16 mouse cellular contexts compared by ENCODE assay signal in the genomic region with DNA sequence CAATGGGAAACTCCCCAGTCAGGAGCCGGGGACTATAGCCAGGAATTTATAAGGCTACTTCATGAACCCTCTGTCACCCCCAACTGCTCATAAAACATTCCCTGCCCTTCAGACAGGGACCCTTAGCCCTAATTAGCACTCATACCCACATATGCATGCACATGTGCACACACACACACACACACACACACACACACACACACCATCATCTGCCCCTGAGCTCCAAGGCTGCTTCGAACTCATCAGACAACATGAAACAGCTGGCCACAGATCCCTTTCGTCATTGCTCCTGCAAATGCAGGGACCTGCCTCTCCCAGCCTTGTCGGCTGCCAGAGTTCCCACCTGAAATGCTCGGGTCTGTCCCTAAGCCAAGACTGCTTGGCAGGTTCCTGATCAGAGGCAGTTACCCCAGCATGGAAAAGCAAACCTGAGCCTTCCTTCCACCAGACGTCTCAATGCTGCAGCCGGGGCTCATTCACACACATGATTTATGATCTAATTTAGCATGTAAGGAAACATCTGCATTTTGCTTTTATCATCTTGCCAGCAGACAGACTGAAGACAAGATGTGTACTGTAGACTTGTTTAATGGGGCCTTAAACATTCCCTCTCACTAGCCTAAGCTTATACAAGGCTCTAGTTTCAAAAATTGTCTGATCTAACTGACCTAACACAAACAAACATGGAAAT. TPM values are rescaled to one million over a fixed set of nuclear protein-coding genes. Genes with fewer than 3 reads are reported as not detected.
A peak's percentile ranks its signal among the peaks of the same experiment; 100 is the strongest.
DNase-seq lines count a peak whose midpoint lies in the region; ATAC-seq and TF ChIP-seq lines count a peak whose summit lies in the region.
"Had no signal": no experiment of that assay in that cellular context is flagged by ENCODE, and none has a peak within 500 bp of the region (broad histone marks: within the 10 kb centered on the region; RNA-seq: fewer than 3 reads in every experiment).

No protein-coding gene starts in this region.

- H3K9me3 ChIP-seq in stomach, embryonic 14.5 days (ENCODE audit: control insufficient read depth, low read depth, low read length): peaks cover 3% of the 10 kb centered on the region; the same call in 1 of the 2 replicates
- H3K9me3 ChIP-seq in stomach, postnatal 0 days (ENCODE audit: control insufficient read depth, low read length): no peaks in the 10 kb centered on the region
- H3K9me3 ChIP-seq in liver, embryonic 12.5 days (replicated peaks): no peaks in the 10 kb centered on the region
- H3K9me3 ChIP-seq: forebrain, embryonic 10.5 days; stomach, embryonic 15.5 days had no signal

- 43% methylated on average over 7 of the region's 7 CpGs for WGBS in kidney, adult 2 months
- WGBS in stomach, embryonic 14.5 days: 19% methylated on average over 7 of the region's 7 CpGs
- WGBS in stomach, postnatal 0 days: 34% methylated on average over 7 of the region's 7 CpGs
- 52% methylated on average over 7 of the region's 7 CpGs for WGBS in liver, embryonic 12.5 days (ENCODE audit: insufficient replicate concordance)

- H3K4me2 ChIP-seq in stomach, embryonic 14.5 days (replicated peaks; ENCODE audit: low read depth, low read length): no peak overlapping the region
- H3K4me2 ChIP-seq in stomach, postnatal 0 days (replicated peaks; ENCODE audit: low read depth): no peak overlapping the region
- H3K4me2 ChIP-seq in liver, embryonic 12.5 days: no peak overlapping the region
- H3K4me2 ChIP-seq: stomach, embryonic 15.5 days had no signal

- no peaks in the 10 kb centered on the region for H3K4me1 ChIP-seq in kidney, adult 2 months (ENCODE audit: control insufficient read depth, insufficient read depth, low read length)
- H3K4me1 ChIP-seq in stomach, embryonic 14.5 days (ENCODE audit: control insufficient read depth, insufficient read depth, low read length): peaks cover 15% of the 10 kb centered on the region; the same call in 1 of the 2 replicates
- H3K4me1 ChIP-seq in stomach, postnatal 0 days (replicated peaks; ENCODE audit: control insufficient read depth, insufficient read depth): no peaks in the 10 kb centered on the region
- H3K4me1 ChIP-seq in liver, embryonic 12.5 days: 0 out of 2 replicates have a peak, but pooled peaks cover 7% of the 10 kb centered on the region
- H3K4me1 ChIP-seq: forebrain, embryonic 10.5 days had no signal

- no peaks in the 10 kb centered on the region for H3K27me3 ChIP-seq in kidney, adult 2 months (replicated peaks; ENCODE audit: control insufficient read depth, insufficient read depth, low read length)
- H3K27me3 ChIP-seq in stomach, embryonic 14.5 days (ENCODE audit: control insufficient read depth, insufficient read depth, low read length): no peaks in the 10 kb centered on the region
- H3K27me3 ChIP-seq in stomach, postnatal 0 days (ENCODE audit: control insufficient read depth, insufficient read depth, low read length): no peaks in the 10 kb centered on the region
- H3K27me3 ChIP-seq in liver, embryonic 12.5 days (replicated peaks): 0 out of 2 replicates have a peak, but pooled peaks cover 2% of the 10 kb centered on the region
- H3K27me3 ChIP-seq: stomach, embryonic 15.5 days had no signal

- no peak overlapping the region for H3K9ac ChIP-seq in stomach, embryonic 14.5 days (replicated peaks; ENCODE audit: low read depth, low read length)
- no peak overlapping the region for H3K9ac ChIP-seq in stomach, postnatal 0 days (ENCODE audit: low read length)
- no peak overlapping the region for H3K9ac ChIP-seq in liver, embryonic 12.5 days
- H3K9ac ChIP-seq: liver, embryonic 14.5 days; stomach, embryonic 15.5 days had no signal

- TF ChIP-seq CTCF in kidney, adult 2 months (conservative IDR thresholded peaks at IDR 0.05; ENCODE audit: insufficient read depth, insufficient read length, low read depth, low read length): no peak
- no peak for TF ChIP-seq CTCF in stomach, postnatal 0 days (IDR thresholded peaks at IDR 0.05; ENCODE audit: low read depth)

- DNase-seq in kidney, adult 2 months: peak; percentile 9
- no peak for DNase-seq in kidney, postnatal 25 days
- no peak for DNase-seq in stomach, postnatal 0 days (ENCODE audit: low spot score)
- peak; percentile 42 to 56 for DNase-seq in kidney, postnatal 4 days
- DNase-seq in thymus, postnatal 10 days (ENCODE audit: low spot score in 2 of 2): no peak
- no peak for DNase-seq in urinary bladder, postnatal 4 days (ENCODE audit: low spot score in 2 of 2)
- DNase-seq: adrenal gland, postnatal 25 days; heart, adult 2 months; heart, postnatal 14 days had no signal

- peak; percentile 37; the same call in 1 of the 2 replicates for ATAC-seq in stomach, embryonic 14.5 days (ENCODE audit: insufficient number of reproducible peaks, insufficient read depth, low FRiP score, low read depth)
- no peak for ATAC-seq in stomach, postnatal 0 days (ENCODE audit: low FRiP score, low TSS enrichment)
- ATAC-seq in liver, embryonic 12.5 days: no peak

- no peak overlapping the region for H3K27ac ChIP-seq in kidney, adult 2 months (ENCODE audit: insufficient read depth, low read depth, low read length)
- no peak overlapping the region for H3K27ac ChIP-seq in stomach, embryonic 14.5 days (ENCODE audit: low read length)
- no peak overlapping the region for H3K27ac ChIP-seq in stomach, postnatal 0 days (replicated peaks)
- H3K27ac ChIP-seq in liver, embryonic 12.5 days: no peak overlapping the region
- H3K27ac ChIP-seq: forebrain, embryonic 10.5 days; heart, adult 2 months; liver, embryonic 14.5 days; stomach, embryonic 15.5 days had no signal

- no peak for TF ChIP-seq POLR2A in kidney, adult 2 months (IDR thresholded peaks at IDR 0.05; ENCODE audit: low read depth, low read length)

- TF ChIP-seq EP300 in stomach, postnatal 0 days (optimal IDR thresholded peaks at IDR 0.05): no peak

- no peaks in the 10 kb centered on the region for H3K36me3 ChIP-seq in kidney, adult 2 months (ENCODE audit: control insufficient read depth, insufficient read depth, low read length)
- H3K36me3 ChIP-seq in stomach, embryonic 14.5 days (ENCODE audit: control insufficient read depth, insufficient read depth, low read length): no peaks in the 10 kb centered on the region
- no peaks in the 10 kb centered on the region for H3K36me3 ChIP-seq in stomach, postnatal 0 days (ENCODE audit: control insufficient read depth, insufficient read depth, low read length)
- H3K36me3 ChIP-seq in liver, embryonic 12.5 days: no peaks in the 10 kb centered on the region
- H3K36me3 ChIP-seq: forebrain, embryonic 10.5 days; stomach, embryonic 15.5 days had no signal

- no peak overlapping the region for H3K4me3 ChIP-seq in kidney, adult 2 months (ENCODE audit: insufficient read depth, low read depth, low read length)
- H3K4me3 ChIP-seq in stomach, embryonic 14.5 days (ENCODE audit: low read depth, low read length): no peak overlapping the region
- H3K4me3 ChIP-seq in stomach, postnatal 0 days (ENCODE audit: low read depth, low read length): no peak overlapping the region
- no peak overlapping the region for H3K4me3 ChIP-seq in liver, embryonic 12.5 days
- H3K4me3 ChIP-seq: forebrain, embryonic 10.5 days; heart, adult 2 months; megakaryocyte, embryonic 14.5 days; myocyte; stomach, embryonic 15.5 days had no signal

RNA-seq across cellular contexts. Expression of a gene that starts 57.8 kb away (rescaled TPM):
- polyA plus RNA-seq in kidney, adult 2 months (2012; rRNA removed): 4.1 and 4.4 TPM in 2 replicates
- polyA plus RNA-seq in stomach, embryonic 14.5 days (2014; fragmentation: Nextera tagmentation; extraction: Ambion mirVana): 10.9 and 13.0 TPM in 2 replicates
- polyA plus RNA-seq in stomach, postnatal 0 days (2015; fragmentation: Nextera tagmentation; extraction: Ambion mirVana): 0.57 and 1.0 TPM in 2 replicates
- polyA plus RNA-seq in liver, embryonic 12.5 days (2016; fragmentation: Nextera tagmentation; extraction: Ambion mirVana): 6.4 and 6.5 TPM in 2 replicates

Comparison
In these comparisons a context has a peak if more than half of its experiments do, and no peak if none do; other contexts are left out.
1. DNase-seq: peak in kidney, adult 2 months (single experiment) and kidney, postnatal 4 days (2 of 2); none in kidney, postnatal 25 days (0 of 2), stomach, postnatal 0 days (single experiment), thymus, postnatal 10 days (0 of 2) and urinary bladder, postnatal 4 days (0 of 2).